Mouse (Mus musculus): Measurements from ENCODE around the gene Tmem38b.
"Not testable (repeated sequence)": the region's sequence is repeated elsewhere in the genome, so short reads cannot be mapped to it uniquely, and the experiment has no call there.

Gene Tmem38b

DNA sequence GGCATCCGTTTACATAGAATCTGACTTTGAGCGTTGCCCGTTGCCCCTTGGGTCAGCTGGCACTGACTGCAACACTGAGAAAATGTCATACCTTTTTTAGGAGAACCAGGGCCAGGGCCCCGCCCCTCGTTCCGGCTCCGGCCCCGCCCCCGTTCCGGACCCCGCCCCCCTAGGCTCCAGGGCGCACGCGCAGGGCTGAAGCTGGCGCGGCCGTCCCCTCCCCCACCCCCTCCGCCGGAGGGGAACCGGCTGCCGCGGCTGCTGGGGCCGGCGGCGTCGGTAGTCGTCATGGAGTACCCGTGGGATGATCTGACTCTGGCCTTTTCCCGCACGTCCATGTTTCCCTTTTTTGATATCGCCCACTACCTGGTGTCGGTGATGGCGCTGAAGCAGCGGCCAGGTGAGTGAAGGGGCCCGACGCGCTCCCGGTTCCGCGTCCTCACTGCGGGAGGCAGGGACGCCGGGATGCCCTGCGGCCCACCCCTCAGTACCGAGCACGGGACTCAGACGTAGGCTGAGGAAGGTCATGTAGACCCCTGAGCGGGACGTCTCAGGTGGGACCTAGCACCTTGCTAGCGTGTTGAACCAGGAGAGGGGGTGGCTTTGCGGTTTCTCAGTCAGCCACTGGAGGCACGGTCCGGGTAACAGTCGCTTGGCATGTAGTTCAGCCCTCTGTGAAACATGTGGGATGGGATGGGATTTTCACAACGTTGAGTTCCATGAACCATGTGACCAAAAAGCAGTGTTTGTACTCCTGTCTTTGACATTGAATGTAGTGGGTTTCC is at the start of gene Tmem38b:
TSS of gene Tmem38b (plus strand) at position 225 of the 785 bp plus-strand sequence.
- peak; percentile 78 to 82 for DNase-seq

DNA sequence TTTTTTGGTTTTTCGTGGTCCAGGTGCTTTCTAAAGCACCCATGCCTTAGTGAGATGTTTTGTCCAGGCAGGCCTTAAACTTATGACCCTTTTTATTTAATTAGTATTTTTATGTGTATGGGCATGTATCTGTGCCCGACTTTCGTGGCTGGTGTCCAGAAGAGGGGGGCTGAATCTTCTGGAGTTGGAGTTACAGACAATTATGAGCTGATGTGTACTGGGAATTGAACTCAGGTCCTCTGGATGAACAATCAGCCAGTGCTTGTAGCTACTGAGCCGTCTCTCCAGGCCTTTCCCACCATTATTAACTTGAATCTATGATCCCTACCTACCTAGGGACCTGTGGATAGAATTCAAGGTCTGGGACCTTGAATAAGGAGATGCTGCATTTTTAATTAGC is 44.4 kb upstream of the Tmem38b start:
- no peak for DNase-seq

GRCm38 (mm10) chr4:53782216-53783070 is 43.4 kb upstream of the Tmem38b start:
- no peak for DNase-seq

- DNase-seq: peak; percentile 28 to 45
Measured at GRCm38 (mm10) chr4:53785746-53786398, 40.0 kb upstream of the Tmem38b start.

- no peak for DNase-seq
Measured at GRCm38 (mm10) chr4:53786851-53787250, 39.0 kb upstream of the Tmem38b start.

DNA sequence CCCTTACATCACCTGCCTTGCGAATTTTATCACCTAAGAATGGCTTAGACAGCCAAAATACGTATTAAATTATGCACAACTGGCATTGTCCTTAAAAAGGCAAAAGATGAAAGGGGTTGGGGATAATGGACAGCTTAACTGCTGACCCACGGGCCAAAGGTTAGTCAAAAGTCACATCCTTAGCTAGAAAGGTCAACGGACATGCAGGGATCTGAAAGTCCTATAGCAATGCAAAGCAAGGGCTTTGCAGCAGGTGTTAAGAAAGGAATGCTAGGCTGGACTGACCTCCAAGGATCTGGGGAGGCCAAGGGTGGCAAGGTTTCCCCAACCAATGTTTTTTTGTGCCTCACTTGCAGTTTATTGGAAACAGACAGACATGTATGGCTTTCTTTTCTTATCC is 36.5 kb upstream of the Tmem38b start:
- no peak for DNase-seq

GRCm38 (mm10) chr4:53794257-53794966 is 31.4 kb upstream of the Tmem38b start:
- DNase-seq: no peak

DNA sequence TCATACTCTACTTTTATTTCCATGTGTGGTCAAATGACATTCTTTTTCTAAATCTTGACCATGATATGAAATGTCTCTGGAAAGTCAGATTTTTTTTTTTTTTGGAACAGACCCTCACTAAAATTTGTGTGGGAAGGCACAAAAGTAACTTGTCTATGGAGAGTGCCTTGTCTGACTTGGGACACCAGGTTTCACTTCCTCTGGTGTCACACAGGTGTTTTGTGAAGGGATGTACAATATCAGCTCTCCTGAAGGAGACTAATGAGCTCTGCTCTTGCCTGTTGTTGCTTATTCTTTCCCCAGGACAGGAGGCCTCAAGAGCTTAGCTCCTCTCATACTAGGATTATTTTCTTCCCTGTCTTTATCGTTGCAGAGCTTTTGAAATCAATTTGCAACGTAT is 30.8 kb upstream of the Tmem38b start:
- no peak for DNase-seq

DNA sequence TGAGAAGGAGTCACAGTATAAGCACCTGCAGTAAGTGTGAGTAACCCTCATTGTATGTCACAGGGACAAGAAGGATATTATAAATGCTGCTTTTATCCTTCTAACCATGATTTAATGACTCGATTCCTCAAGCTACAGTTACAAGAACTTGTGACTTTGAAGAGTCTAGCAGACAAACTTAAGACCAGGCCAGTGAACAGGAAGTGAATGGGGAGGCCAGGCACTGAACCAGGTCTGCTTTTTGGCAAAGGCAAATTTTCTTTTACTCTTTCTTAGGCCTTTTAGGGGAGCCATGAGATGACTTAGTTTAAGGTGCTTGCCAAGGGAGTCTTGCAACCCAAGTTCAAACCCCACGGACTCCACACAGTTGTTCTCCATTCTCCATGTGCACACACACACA is 30.1 kb upstream of the Tmem38b start:
- peak in 1 of 2 experiments; percentile 13 for DNase-seq

DNA sequence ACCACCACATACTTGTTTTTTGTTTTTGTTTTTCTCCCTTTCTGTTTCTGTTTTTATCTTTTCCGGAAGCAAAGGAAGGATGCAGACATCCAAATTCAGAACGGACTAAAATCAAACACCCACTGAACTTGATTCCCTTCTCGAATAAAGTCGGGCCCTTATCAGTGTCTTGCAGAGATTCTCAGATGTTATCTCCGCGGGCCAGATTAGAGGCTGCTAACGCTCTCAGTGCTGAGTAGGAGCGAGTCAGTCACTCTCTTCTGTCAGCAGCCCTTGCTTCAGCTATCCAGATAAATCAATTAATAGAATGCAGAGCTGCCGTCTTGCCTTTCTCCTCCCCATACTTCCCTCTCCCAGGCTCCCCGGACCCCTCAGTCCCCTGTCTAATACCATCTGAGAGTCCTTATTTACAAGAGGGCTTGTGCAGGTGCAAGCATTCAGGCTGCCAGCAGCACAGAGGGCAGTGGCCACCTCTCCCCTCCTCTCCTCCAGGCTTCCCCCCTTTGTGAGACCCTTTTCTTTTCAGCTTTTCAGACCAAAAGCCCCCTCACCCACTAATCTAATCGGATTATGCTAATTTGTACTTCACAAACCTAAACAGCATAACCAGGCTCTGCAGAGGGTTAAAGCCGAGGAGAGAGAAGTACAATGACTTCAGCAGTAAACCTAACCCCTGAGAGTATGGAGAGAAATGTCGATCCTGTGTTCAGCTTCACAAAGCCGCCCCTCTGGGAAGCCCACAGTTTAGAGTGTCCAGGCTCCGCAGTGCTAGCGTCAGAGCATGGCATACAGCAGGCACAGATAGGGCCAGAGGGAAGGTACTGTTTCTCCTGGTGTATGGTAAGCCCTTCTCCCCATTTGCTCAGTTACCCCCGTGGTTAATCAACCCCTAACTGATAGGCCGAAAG is 28.7 kb upstream of the Tmem38b start:
- DNase-seq: no peak

DNA sequence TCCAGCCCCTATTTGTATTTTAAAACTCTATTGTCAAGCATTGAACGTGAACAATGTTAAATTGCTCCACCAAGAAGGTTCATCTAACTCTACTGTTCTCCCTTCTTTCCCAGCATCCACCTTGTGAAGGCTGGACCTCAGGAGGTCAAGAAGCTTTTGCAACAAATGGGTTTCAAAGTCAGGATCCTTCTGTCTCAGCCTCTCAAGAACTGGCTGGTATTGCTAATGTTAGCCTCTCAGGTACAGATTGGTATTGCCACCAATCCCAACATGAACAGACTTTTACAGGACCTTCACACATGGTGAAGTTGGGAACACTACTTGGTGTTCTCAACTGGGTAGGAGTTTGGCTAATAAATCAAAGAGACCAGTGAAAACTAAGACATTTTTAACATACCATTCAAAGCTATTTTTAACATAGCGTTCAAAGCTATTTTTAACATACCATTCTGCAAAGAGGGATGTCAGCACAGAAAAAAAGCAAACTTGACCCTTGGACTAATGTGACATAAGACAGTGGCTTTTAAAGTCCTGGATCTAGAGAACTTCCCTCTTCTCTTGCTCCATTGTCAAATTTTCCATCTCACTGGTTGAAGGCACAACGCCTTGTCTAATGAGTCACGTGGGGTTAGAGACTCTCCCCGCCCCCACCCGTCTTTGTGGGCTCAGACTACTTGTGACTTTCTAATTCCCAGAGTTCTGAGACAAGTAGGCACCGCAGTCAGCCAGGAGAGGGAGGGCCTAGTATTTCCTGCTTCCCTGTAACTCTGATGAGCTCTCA is 26.8 kb upstream of the Tmem38b start:
- peak in 1 of 2 experiments; percentile 14 for DNase-seq

GRCm38 (mm10) chr4:53799753-53800152 is 26.1 kb upstream of the Tmem38b start:
- DNase-seq: peak in 1 of 2 experiments; percentile 15

DNA sequence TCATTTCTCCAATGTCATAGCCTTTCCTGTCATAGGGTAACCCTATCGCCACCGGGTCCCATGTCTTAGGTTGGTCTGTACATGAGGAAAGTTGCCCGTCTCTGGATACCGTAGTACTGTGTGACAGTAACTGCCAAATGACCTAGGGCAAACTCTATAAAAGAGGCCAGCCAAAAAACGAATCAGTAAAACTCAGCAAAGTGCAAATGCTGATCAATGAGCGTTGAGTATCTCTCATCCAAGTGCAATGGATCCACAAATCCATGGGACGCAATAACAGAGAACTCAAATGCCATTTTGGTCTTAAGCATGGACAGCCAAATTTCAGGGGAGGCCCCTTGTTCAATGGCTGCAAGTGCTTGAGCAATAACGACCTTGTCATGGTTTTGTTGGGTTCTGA is 22.2 kb upstream of the Tmem38b start:
- not testable (repeated sequence) for DNase-seq

DNA sequence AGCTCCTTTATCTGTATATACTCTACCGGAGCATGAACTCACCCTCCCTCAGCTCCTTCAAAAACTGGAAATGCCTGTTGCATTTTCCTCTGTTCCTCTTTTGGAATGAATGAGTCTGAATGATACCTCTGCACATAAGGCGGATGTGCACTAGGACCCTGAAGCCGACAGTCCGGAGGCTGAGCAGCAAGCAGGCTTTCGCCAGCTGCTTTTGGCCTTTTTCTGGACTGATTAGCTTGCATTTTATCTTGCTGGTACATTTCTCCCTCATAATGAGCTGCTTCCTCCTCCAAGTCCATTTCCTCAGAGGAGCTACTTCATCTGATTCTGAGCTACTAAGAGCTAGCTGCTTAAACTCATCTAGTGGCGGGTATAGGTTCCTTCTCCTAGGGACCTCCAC is 19.4 kb upstream of the Tmem38b start:
- not testable (repeated sequence) for DNase-seq

DNA sequence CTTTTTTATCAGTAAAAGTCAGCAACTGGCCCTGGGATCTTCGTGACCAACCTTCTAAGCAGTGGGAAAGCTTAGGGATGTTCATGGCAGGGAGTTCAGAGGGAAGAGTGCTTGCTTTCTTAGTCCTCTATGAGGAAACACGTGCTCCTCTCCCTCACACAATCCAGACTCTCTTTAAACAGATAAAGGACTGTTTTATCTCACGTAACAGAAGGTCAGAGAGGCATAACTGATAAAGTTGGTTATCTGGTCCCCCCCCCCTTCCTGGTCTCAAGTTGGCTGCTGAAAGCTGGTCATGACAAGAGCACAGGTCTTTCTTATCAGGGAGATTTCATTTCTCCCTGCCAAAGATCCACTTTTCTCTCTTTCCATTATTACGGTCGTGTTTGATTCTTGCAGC is 7.5 kb upstream of the Tmem38b start:
- DNase-seq: no peak

DNA sequence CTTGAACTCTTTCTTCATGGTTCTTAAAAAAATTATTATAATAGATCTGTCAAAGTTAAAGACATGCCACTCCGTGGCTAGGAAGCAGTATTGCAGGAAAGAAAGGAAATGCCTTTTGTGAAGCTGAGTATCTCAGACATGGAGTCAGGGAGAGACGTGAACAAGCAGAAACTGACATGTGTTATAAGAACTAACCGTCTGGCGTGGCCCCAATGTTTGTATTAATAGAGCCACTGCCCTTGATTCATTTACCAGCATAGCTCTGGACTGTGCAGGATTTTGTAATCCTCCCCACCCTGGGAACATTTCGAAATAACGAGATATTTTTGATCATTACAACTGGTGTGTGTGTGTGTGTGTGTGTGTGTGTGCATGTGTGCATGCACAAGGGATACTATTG is 2.1 kb upstream of the Tmem38b start:
- DNase-seq: no peak

DNA sequence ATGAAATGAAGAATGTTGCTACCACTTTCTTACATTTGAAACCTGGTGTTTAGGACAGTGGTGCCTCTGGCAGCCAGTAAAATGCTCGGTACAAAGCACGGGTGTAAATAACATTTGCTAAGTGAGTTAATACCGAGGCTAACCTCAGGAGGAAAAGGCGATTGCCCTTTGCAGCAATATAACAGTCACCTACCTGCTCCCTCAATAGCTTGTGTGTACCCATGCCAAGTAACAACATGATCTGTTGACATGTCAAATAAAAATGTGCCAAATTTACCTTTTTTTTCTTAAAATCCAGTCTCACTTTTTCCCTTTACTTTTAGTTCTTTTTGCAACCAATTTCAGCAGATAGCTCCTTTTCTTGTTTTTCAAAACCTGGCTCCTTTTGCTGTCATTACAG is 1.0 kb upstream of the Tmem38b start:
- DNase-seq: no peak

GRCm38 (mm10) chr4:53826641-53827248 is 900 bp downstream of the Tmem38b start:
- no peak for DNase-seq

GRCm38 (mm10) chr4:53827869-53828268 is 2.0 kb downstream of the Tmem38b start:
- no peak for DNase-seq

GRCm38 (mm10) chr4:53828914-53829313 is 3.1 kb downstream of the Tmem38b start:
- DNase-seq: no peak

Data from B cell, adult 2 months (primary cell).